Mouse (Mus musculus) embryonic facial prominence, embryonic 12.5 days (tissue): ENCODE measurements at regions not wholly inside any gene's neighbourhood (a gene's known extent, or its start where the extent isn't known, plus 50 kb on each side); places are given as distances from the start of the nearest gene placed in this dataset.

Source experiments
- ATAC-seq: fragments of 200-750 bp; cut with Nextera tagmentation; 2 replicates; pipeline ENCODE4 v1.8.0; 2017; ENCODE audit not compliant: insufficient number of reproducible peaks, insufficient read depth, low FRiP score, low TSS enrichment
- H3K27ac ChIP-seq: fragments of 300-500 bp; sonication (generic); 2 replicates; pipeline ENCODE4 v1.5.1; 2016; ENCODE audit warnings: mild to moderate bottlenecking
- H3K27me3 ChIP-seq: fragments of 300-500 bp; sonication (generic); 2 replicates; pipeline ENCODE4 v1.6.1; 2016; ENCODE audit warnings: mild to moderate bottlenecking, moderate library complexity
- H3K36me3 ChIP-seq: fragments of 300-500 bp; sonication (generic); 2 replicates; pipeline ENCODE4 v1.6.1; 2016; ENCODE audit warnings: mild to moderate bottlenecking
- H3K4me1 ChIP-seq: fragments of 300-500 bp; sonication (generic); 2 replicates; pipeline ENCODE4 v1.6.1; 2016
- H3K4me2 ChIP-seq: fragments of 300-500 bp; sonication (generic); replicated peaks from 2 replicates; pipeline ENCODE4 v1.6.1; 2016; ENCODE audit warnings: mild to moderate bottlenecking, moderate library complexity
- H3K4me3 ChIP-seq: fragments of 300-500 bp; sonication (generic); 2 replicates; pipeline ENCODE4 v1.5.1; 2016; ENCODE audit warnings: mild to moderate bottlenecking
- H3K9ac ChIP-seq: fragments of 300-500 bp; sonication (generic); 2 replicates; pipeline ENCODE4 v1.6.1; 2016; ENCODE audit warnings: mild to moderate bottlenecking, moderate library complexity
- H3K9me3 ChIP-seq: fragments of 300-500 bp; sonication (generic); 2 replicates; pipeline ENCODE4 v1.6.1; 2016; ENCODE audit warnings: mild to moderate bottlenecking, moderate library complexity
- WGBS: fragments of 180-500 bp; shearing (Covaris S2); methylation state at CpG from one replicate; pipeline ENCODE4 v1.1.7; 2016; 5-methylcytosine and 5-hydroxymethylcytosine counted together

GRCm38 (mm10) chr7:70501821-70502220 lies 135.3 kb upstream of the Nr2f2 start:
- Histone ChIP-seq H3K27ac (no peak overlapping the region), H3K9me3 (no peaks in the 10 kb centered on the region), H3K36me3 (no peaks in the 10 kb centered on the region), H3K4me3 (no peak overlapping the region), H3K4me2 (no peak overlapping the region), H3K4me1 (peaks cover 10% of the 10 kb centered on the region; the same call in 1 of the 2 replicates), H3K27me3 (no peaks in the 10 kb centered on the region), H3K9ac (no peak overlapping the region)
- 87% methylated on average over 4 of the region's 4 CpGs for WGBS
- ATAC-seq, result no peak

GRCm38 (mm10) chr7:70496541-70497154 lies 130.1 kb upstream of the Nr2f2 start:
- no peak for ATAC-seq
- H3K4me3 ChIP-seq, result no peak overlapping the region
- H3K9ac ChIP-seq, result no peak overlapping the region
- peaks cover 7% of the 10 kb centered on the region; the same call in 1 of the 2 replicates for H3K4me1 ChIP-seq
- no peak overlapping the region for H3K27ac ChIP-seq
- no peaks in the 10 kb centered on the region for H3K9me3 ChIP-seq
- WGBS, result 33% methylated on average over 8 of the region's 8 CpGs
- H3K27me3 ChIP-seq, result no peaks in the 10 kb centered on the region
- no peak overlapping the region for H3K4me2 ChIP-seq
- no peaks in the 10 kb centered on the region for H3K36me3 ChIP-seq

GRCm38 (mm10) chr7:70484201-70484600 lies 117.7 kb upstream of the Nr2f2 start:
- no peak overlapping the region for H3K4me3 ChIP-seq
- no peak overlapping the region for H3K27ac ChIP-seq
- ATAC-seq, result no peak
- no peaks in the 10 kb centered on the region for H3K27me3 ChIP-seq
- H3K9ac ChIP-seq, result no peak overlapping the region
- 85% methylated on average over 2 of the region's 2 CpGs for WGBS
- 0 out of 2 replicates have a peak, but pooled peaks cover 4% of the 10 kb centered on the region for H3K4me1 ChIP-seq
- no peak overlapping the region for H3K4me2 ChIP-seq
- no peaks in the 10 kb centered on the region for H3K9me3 ChIP-seq
- H3K36me3 ChIP-seq, result no peaks in the 10 kb centered on the region

- Histone ChIP-seq H3K4me3 (no peak overlapping the region), H3K4me1 (0 out of 2 replicates have a peak, but pooled peaks cover 4% of the 10 kb centered on the region), H3K27ac (no peak overlapping the region), H3K9ac (no peak overlapping the region), H3K4me2 (no peak overlapping the region), H3K27me3 (no peaks in the 10 kb centered on the region), H3K9me3 (no peaks in the 10 kb centered on the region), H3K36me3 (no peaks in the 10 kb centered on the region)
- ATAC-seq, result no peak
- WGBS, result 86% methylated on average over 3 of the region's 3 CpGs
Measured at GRCm38 (mm10) chr7:70483536-70483935, 117.0 kb upstream of the Nr2f2 start.

DNA sequence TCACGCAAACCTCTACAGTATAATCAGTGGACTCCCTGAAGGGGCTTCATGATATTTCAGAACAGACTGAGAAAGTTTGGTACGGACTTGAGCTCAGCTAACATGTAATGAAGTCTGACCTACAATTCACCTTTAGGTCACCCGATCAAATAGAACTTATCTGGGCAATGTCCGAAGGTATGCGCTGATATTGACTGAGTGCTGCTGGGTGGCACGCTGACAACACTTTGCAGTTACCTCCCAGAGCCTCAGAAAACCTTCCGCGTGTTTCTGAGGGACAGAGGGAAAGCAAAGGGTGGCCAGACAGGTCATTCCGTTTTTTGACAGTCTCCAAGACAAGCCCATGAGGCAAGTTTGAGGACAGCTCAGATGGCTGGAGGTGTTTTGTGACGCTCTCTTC lies 115.3 kb upstream of the Nr2f2 start:
- Histone ChIP-seq H3K27ac (no peak overlapping the region), H3K27me3 (no peaks in the 10 kb centered on the region), H3K9me3 (no peaks in the 10 kb centered on the region), H3K9ac (no peak overlapping the region), H3K4me2 (no peak overlapping the region), H3K36me3 (no peaks in the 10 kb centered on the region), H3K4me3 (no peak overlapping the region), H3K4me1 (no peaks in the 10 kb centered on the region)
- 65% methylated on average over 10 of the region's 10 CpGs for WGBS
- ATAC-seq, result no peak

DNA sequence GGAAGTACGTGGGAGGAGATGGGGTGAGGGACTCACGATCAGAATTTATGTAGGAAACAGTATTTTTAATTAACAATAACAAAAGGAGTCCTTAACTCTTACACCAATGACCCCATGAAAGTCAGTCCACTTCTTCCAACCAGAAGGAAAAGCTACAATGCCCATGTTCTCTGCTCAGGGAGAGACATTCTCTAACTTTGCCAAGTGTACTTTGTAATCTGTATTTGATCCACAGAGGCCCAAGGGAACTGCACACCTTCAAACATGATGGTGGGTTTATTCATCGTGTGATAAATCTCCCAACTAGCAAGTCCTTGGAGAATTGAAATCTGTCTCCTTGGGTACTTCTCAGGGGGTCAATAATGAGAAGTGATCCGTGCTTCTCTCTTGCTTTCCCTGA lies 106.3 kb upstream of the Nr2f2 start:
- no peaks in the 10 kb centered on the region for H3K27me3 ChIP-seq
- WGBS, result 73% methylated on average over 4 of the region's 4 CpGs
- H3K9me3 ChIP-seq, result no peaks in the 10 kb centered on the region
- H3K9ac ChIP-seq, result no peak overlapping the region
- peaks cover 14% of the 10 kb centered on the region; the same call in 1 of the 2 replicates for H3K4me1 ChIP-seq
- H3K4me2 ChIP-seq, result no peak overlapping the region
- H3K4me3 ChIP-seq, result no peak overlapping the region
- H3K27ac ChIP-seq, result no peak overlapping the region
- H3K36me3 ChIP-seq, result no peaks in the 10 kb centered on the region
- ATAC-seq, result no peak

- H3K9me3 ChIP-seq, result no peaks in the 10 kb centered on the region
- no peak for ATAC-seq
- no peak overlapping the region for H3K4me3 ChIP-seq
- WGBS, result 71% methylated on average over 2 of the region's 2 CpGs
- no peak overlapping the region for H3K27ac ChIP-seq
- H3K36me3 ChIP-seq, result no peaks in the 10 kb centered on the region
- H3K27me3 ChIP-seq, result no peaks in the 10 kb centered on the region
- H3K4me2 ChIP-seq, result no peak overlapping the region
- peaks cover 14% of the 10 kb centered on the region; the same call in 1 of the 2 replicates for H3K4me1 ChIP-seq
- no peak overlapping the region for H3K9ac ChIP-seq
Measured at GRCm38 (mm10) chr7:70470557-70470956, 104.0 kb upstream of the Nr2f2 start.

DNA sequence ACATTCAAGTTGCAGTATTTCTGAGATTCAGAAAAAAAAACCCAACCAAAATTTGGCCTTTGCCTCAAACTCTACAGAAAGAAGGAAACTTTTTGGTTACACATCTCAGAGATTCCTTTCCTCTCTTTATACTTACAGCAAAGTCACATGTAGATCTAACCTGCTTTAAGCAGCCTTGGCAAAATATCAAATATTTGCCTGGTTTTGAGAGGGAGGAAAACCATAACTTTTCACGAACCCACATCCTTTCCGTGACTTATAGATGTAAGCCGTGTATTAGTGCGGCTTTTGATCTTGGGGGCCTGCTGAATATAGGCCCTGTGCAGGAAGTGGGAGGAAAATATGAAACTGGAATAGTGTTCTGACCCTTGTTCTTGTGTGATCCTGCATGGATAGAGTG lies 95.6 kb upstream of the Nr2f2 start:
- Histone ChIP-seq H3K4me2 (no peak overlapping the region), H3K36me3 (no peaks in the 10 kb centered on the region), H3K4me1 (no peaks in the 10 kb centered on the region), H3K4me3 (no peak overlapping the region), H3K27ac (no peak overlapping the region), H3K27me3 (no peaks in the 10 kb centered on the region), H3K9ac (no peak overlapping the region), H3K9me3 (no peaks in the 10 kb centered on the region)
- 73% methylated on average over 4 of the region's 4 CpGs for WGBS
- no peak for ATAC-seq

DNA sequence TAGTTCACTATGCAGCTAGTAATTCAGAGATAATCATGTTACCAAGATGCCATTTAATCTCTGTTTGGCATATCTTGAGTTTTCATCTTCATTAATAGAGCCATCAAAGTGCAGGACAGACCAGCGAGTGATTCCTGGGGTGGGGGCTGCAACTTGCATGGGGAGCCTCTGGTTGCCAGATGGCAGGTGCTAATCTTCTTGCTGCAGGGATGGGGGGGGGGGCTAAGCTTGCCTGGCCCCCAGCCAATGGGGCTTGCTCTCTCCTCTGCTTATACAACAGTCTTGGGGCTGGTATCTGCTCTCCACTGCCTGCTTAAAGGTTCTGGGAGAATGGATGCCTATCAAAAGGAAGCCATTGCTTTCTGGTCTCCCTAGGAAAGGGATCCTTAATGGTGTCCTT lies 88.0 kb upstream of the Nr2f2 start:
- ATAC-seq, result no peak
- Histone ChIP-seq H3K36me3 (no peaks in the 10 kb centered on the region), H3K27ac (no peak overlapping the region), H3K4me1 (no peaks in the 10 kb centered on the region), H3K9ac (no peak overlapping the region), H3K9me3 (no peaks in the 10 kb centered on the region), H3K4me3 (no peak overlapping the region), H3K27me3 (no peaks in the 10 kb centered on the region), H3K4me2 (no peak overlapping the region)
- WGBS, result 58% methylated on average over 1 of the region's 1 CpGs

- no peaks in the 10 kb centered on the region for H3K4me1 ChIP-seq
- WGBS, result 68% methylated on average over 4 of the region's 4 CpGs
Measured at GRCm38 (mm10) chr7:70452816-70453215, 86.3 kb upstream of the Nr2f2 start.

GRCm38 (mm10) chr7:70438908-70439307 lies 72.4 kb upstream of the Nr2f2 start:
- no peak overlapping the region for H3K4me2 ChIP-seq
- H3K9me3 ChIP-seq, result no peaks in the 10 kb centered on the region
- H3K36me3 ChIP-seq, result no peaks in the 10 kb centered on the region
- ATAC-seq, result no peak
- 94% methylated on average over 6 of the region's 6 CpGs for WGBS
- no peak overlapping the region for H3K9ac ChIP-seq
- H3K4me3 ChIP-seq, result no peak overlapping the region
- no peaks in the 10 kb centered on the region; the same call in 1 of the 2 replicates for H3K4me1 ChIP-seq
- no peak overlapping the region for H3K27ac ChIP-seq
- H3K27me3 ChIP-seq, result no peaks in the 10 kb centered on the region

More at GRCm38 (mm10) chr7:70452816-70453215, 86.3 kb upstream of the Nr2f2 start:
- no peak overlapping the region for H3K9ac ChIP-seq
- ATAC-seq, result no peak
- no peaks in the 10 kb centered on the region for H3K27me3 ChIP-seq
- H3K4me3 ChIP-seq, result no peak overlapping the region
- no peak overlapping the region for H3K27ac ChIP-seq
- no peak overlapping the region for H3K4me2 ChIP-seq
- H3K9me3 ChIP-seq, result no peaks in the 10 kb centered on the region
- H3K36me3 ChIP-seq, result no peaks in the 10 kb centered on the region

DNA sequence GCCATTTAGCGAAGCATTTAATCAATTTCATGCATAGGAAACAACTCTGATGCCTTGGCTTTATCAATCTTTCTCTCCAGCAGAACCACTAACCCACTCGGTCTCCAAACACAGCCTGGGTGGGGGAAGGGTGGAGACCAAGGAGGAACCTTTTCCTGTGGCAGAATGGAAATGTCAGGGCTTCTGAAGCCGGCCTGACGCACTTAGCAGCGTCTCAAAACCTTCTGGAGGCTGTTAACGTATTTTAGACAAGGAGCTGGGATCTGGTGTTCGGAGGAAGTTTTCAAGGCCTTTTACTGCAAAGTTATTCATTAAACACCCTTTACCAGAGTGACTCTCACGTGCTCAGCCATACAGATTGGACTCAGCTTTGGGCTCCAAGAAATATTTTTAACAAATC lies 67.3 kb upstream of the Nr2f2 start:
- Histone ChIP-seq H3K27ac (no peak overlapping the region), H3K4me3 (no peak overlapping the region)
- 28% methylated on average over 8 of the region's 8 CpGs for WGBS

More for the DNA sequence above, 67.3 kb upstream of the Nr2f2 start:
- no peak overlapping the region for H3K9ac ChIP-seq
- no peak overlapping the region for H3K4me2 ChIP-seq
- H3K27me3 ChIP-seq, result no peaks in the 10 kb centered on the region
- no peak for ATAC-seq
- peaks cover 3% of the 10 kb centered on the region; the same call in 1 of the 2 replicates for H3K4me1 ChIP-seq
- no peaks in the 10 kb centered on the region for H3K9me3 ChIP-seq
- H3K36me3 ChIP-seq, result no peaks in the 10 kb centered on the region
